Mouse (Mus musculus): Measurements from ENCODE around the gene Olfr1427. TPM values are rescaled to one million over a fixed set of nuclear protein-coding genes. Genes with fewer than 3 reads are reported as not detected.
"Not testable (repeated sequence)": the region's sequence is repeated elsewhere in the genome, so short reads cannot be mapped to it uniquely, and the experiment has no call there.

The Olfr1427 gene
- not detected for total RNA-seq (2022)

DNA sequence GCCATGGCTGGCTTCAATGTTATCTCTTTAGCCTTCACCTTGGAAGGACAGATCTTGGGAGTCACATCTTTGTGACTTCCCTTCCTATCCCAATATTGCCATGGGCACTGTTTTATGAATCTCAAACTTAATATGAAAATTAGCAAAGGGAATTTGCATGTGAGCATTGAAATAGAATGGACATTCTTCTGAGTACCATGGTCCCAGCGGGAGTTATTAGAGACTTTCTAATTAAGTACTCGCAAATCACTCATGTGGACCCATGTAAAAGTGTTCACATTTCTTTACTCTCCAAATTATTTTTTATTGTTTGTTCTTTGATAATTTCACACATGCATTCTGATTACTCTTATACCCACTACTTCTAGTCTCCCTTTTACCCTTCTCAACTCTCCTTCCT, at the start of gene Olfr1427:
TSS of gene Olfr1427 (minus strand) at position 101 of the 400 bp plus-strand sequence.
- DNase-seq (ENCODE audit: low spot score in 2 of 2): no peak

- DNase-seq (ENCODE audit: low spot score in 2 of 2): no peak
Observed at GRCm38 (mm10) chr19:12145452-12145851, 42.3 kb upstream of the Olfr1427 start.

DNA sequence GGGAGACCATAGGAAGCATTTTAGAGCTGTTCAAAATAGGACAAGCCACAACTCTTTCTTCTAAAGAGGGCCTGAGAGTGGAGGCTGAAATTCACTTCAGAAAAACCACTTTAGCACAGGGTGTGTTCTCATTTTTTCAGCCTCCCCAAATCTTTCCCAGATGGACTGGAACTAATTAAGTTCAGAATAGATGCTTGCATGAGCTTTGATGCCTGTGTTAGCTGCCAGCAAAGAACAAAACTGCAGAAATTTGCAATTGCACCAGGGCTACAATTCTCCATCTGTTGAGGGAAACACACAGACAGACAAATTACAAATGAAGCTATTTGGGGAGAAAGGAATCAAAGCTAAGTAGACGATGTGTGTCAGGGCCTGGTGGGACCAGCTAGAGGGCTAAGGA, 40.2 kb upstream of the Olfr1427 start:
- no peak for DNase-seq (ENCODE audit: low spot score in 2 of 2)

DNA sequence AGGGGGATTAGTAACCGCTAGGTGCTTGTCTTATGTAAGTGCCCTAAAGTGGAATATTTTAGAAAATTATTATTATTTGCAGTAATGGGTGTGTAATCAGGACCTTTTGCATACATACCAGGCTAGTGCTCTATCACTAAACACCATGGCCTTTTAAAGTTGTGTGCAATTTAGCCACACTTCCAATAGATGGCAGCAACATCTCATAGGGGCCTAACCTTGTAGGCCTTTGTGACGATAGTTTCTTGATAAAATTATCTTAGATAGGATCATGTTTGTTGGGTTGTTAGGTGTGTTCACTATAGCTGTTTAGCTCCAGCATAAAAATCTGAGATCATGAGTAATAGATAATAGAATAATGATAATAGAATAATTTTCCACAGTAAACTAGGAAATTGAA, 31.2 kb upstream of the Olfr1427 start:
- no peak for DNase-seq (ENCODE audit: low spot score in 2 of 2)

- no peak for DNase-seq (ENCODE audit: low spot score in 2 of 2)
Observed at GRCm38 (mm10) chr19:12123103-12123502, 20.0 kb upstream of the Olfr1427 start, which contains the start of gene Olfr76. Gene Olfr76 (minus strand): TSS chr19:12123203.

DNA sequence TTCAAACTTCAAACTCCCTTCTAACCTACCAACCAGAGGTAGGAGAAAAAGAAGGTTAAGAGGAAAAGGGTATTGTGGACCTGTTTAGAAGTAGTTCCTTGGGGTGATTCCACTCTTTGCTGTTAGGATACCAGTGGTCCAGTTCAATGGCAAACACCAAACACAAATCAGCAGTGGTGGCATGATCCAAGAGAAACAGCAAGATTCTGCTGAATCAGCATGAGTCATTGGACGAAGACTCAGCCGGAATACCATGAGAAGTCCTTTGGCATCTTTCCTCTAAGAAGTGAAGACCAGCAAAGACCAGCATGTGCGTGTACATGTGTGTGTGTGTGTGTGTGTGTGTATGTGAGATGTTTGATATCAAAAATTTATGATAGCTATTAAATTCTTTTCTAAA, 13.3 kb upstream of the Olfr1427 start:
- no peak for DNase-seq (ENCODE audit: low spot score in 2 of 2)

DNA sequence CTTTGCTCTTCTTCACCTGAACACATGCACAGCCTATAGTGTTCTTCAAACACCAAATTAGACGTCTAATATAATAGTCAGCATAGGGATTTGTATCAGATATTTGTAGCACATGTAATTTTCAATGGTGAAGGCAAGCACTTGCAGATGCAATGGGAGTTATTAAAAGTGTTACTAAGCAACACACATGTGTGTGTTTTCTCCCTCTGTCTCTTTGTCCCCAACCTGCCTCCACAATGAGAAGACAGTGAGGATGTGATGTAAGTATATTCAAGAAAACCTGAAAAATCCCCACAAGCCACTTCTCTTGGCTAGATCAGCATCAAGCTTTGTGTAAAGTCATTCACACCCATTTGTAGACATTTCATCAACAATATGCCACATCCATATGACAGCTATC, 12.7 kb upstream of the Olfr1427 start, which contains the start of gene Olfr1428:
TSS of gene Olfr1428 (minus strand) at position 101 of the 400 bp plus-strand sequence.
- DNase-seq (ENCODE audit: low spot score in 2 of 2): no peak

DNA sequence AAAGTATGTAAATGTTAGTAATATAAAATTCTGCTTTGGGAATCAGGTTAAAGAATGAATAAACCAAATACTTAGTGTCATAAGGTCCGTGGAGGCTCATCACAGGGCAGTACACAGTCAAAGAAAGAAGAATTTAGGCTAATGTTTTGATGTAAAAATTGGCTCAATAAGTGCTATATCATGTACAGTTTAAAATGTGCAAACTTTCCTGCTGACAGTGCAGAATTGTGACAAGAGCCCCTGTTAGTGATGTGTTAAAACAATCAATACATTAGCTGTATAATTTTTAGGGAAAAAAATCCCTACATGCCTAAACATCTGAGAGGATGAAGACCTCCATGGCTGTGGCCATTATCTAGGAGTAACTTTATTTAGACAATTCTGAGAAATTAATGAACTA, 10.7 kb upstream of the Olfr1427 start:
- DNase-seq (ENCODE audit: low spot score in 2 of 2): no peak

DNA sequence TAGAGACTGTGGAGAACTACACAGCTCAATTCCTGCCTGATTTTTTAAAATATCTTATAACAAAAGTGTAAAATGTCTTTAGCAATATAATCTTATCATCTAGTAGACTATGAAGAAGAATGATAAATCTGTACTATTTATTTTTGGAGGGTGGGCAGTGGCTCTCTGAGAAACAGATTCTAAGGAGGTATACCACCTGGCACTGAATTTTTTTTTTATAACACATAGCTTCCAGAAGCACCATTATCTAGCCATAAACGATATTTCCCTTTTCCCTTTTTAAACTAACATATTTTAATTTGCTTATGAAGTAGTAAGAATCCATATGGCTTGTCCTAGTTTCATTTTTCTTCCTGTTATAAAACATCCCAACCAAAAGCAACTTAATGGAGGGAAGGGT, 1.4 kb upstream of the Olfr1427 start:
- no peak for DNase-seq (ENCODE audit: low spot score in 2 of 2)

- DNase-seq (ENCODE audit: low spot score in 2 of 2): no peak
Observed at GRCm38 (mm10) chr19:12091913-12092312, 11.2 kb downstream of the Olfr1427 start, which contains the start of gene Olfr1426. Gene Olfr1426 (minus strand): TSS chr19:12092013.

- not testable (repeated sequence) for DNase-seq (ENCODE audit: low spot score in 2 of 2)
Observed at GRCm38 (mm10) chr19:12077631-12078030, 25.5 kb downstream of the Olfr1427 start, which contains the start of gene Olfr1425. Gene Olfr1425 (minus strand): TSS chr19:12077731.

- not testable (repeated sequence) for DNase-seq (ENCODE audit: low spot score in 2 of 2)
Observed at GRCm38 (mm10) chr19:12069546-12069945, 33.6 kb downstream of the Olfr1427 start.

GRCm38 (mm10) chr19:12067806-12068205, 35.3 kb downstream of the Olfr1427 start:
- DNase-seq (ENCODE audit: low spot score in 2 of 2): not testable (repeated sequence)

DNA sequence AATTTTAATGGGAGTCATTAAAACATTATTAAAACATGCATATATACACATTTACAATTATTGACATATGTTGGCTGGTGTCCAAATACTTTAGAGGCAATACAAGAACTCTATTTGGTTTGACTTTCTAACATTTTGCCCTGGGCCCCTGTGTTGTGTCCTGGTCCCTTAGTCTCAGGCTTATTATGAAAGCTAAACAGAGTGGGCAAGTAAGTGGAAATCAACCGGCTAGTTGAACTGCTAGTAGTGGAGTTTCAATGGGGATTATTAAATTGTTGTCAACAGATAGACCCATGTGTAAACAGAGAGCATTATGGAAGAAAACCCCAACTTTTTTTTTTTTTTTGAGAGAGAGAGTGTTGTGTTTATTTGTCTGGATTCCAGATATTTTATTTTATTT, 40.6 kb downstream of the Olfr1427 start, which contains the start of gene Olfr1424:
TSS of gene Olfr1424 (minus strand) at position 101 of the 400 bp plus-strand sequence.
- not testable (repeated sequence) for DNase-seq (ENCODE audit: low spot score in 2 of 2)

Other genes starting within 250 kb of the Olfr1427 start
- not detected for gene Olfr1418, start 242.3 kb downstream of the Olfr1427 start, total RNA-seq (2022)
- not detected for gene Olfr1419, start 228.2 kb downstream of the Olfr1427 start, total RNA-seq (2022)
- gene Olfr1420, start 216.8 kb downstream of the Olfr1427 start, total RNA-seq (2022): not detected
- gene Patl1, start 190.9 kb downstream of the Olfr1427 start, total RNA-seq (2022): 10 to 100 TPM; 23.0 to 29.3 (median 24.5) TPM
- 10 to 100 TPM; 56.3 to 63.9 (median 59.4) TPM for gene Osbp, start 137.4 kb downstream of the Olfr1427 start, total RNA-seq (2022)
- gene Olfr1423, start 62.0 kb downstream of the Olfr1427 start, total RNA-seq (2022): not detected
- gene Olfr1424, start 40.7 kb downstream of the Olfr1427 start, total RNA-seq (2022): not detected
- gene Olfr1425, start 25.6 kb downstream of the Olfr1427 start, total RNA-seq (2022): not detected
- not detected for gene Olfr1426, start 11.3 kb downstream of the Olfr1427 start, total RNA-seq (2022)
- not detected for gene Olfr1428, start 12.6 kb upstream of the Olfr1427 start, total RNA-seq (2022)
- not detected for gene Olfr76, start 19.9 kb upstream of the Olfr1427 start, total RNA-seq (2022)
- not detected for gene Olfr1555-ps1, start 66.8 kb upstream of the Olfr1427 start, total RNA-seq (2022)
- not detected for gene Olfr1431, start 97.3 kb upstream of the Olfr1427 start, total RNA-seq (2022)
- not detected for gene Olfr1432, start 129.3 kb upstream of the Olfr1427 start, total RNA-seq (2022)
- gene Olfr262, start 138.3 kb upstream of the Olfr1427 start, total RNA-seq (2022): not detected
- not detected for gene Olfr235, start 157.7 kb upstream of the Olfr1427 start, total RNA-seq (2022)
- not detected for gene Olfr1434, start 176.5 kb upstream of the Olfr1427 start, total RNA-seq (2022)
- not detected for gene Olfr1436, start 195.8 kb upstream of the Olfr1427 start, total RNA-seq (2022)
- not detected for gene Olfr1437, start 221.8 kb upstream of the Olfr1427 start, total RNA-seq (2022)
- gene Olfr1438-ps1, start 232.6 kb upstream of the Olfr1427 start, total RNA-seq (2022): not detected